Mouse (Mus musculus) intestine, postnatal 0 days (tissue): ENCODE measurements at regions not wholly inside any gene's neighbourhood (a gene's known extent, or its start where the extent isn't known, plus 50 kb on each side); places are given as distances from the start of the nearest gene placed in this dataset.

Experiments used
- ATAC-seq: fragments of 200-750 bp; cut with Nextera tagmentation; 2 replicates; pipeline ENCODE4 v1.8.0; 2017; ENCODE audit warnings: mild to moderate bottlenecking, moderate TSS enrichment, moderate library complexity
- H3K27ac ChIP-seq: fragments of 300-500 bp; sonication (generic); 2 replicates; pipeline ENCODE4 v1.5.1; 2014; ENCODE audit warnings: mild to moderate bottlenecking, low read depth, low read length, moderate library complexity
- H3K27me3 ChIP-seq: fragments of 300-500 bp; sonication (generic); replicated peaks from 2 replicates; pipeline ENCODE4 v1.6.1; 2014; ENCODE audit warnings: low read length, mixed read lengths; ENCODE audit not compliant: control insufficient read depth, insufficient read depth
- H3K36me3 ChIP-seq: fragments of 300-500 bp; sonication (generic); 2 replicates; pipeline ENCODE4 v1.6.1; 2014; ENCODE audit warnings: mild to moderate bottlenecking, moderate library complexity; ENCODE audit not compliant: control insufficient read depth, insufficient read depth
- H3K4me1 ChIP-seq: fragments of 300-500 bp; sonication (generic); replicated peaks from 2 replicates; pipeline ENCODE4 v1.6.1; 2014; ENCODE audit warnings: antibody characterized with exemption, low read length, mixed read lengths; ENCODE audit not compliant: control insufficient read depth, insufficient read depth
- H3K4me2 ChIP-seq: fragments of 300-500 bp; sonication (generic); replicated peaks from 2 replicates; pipeline ENCODE4 v1.6.1; 2014; ENCODE audit warnings: low read depth, mild to moderate bottlenecking, moderate library complexity
- H3K4me3 ChIP-seq: fragments of 300-500 bp; sonication (generic); 2 replicates; pipeline ENCODE4 v1.5.1; 2014; ENCODE audit warnings: low read depth, low read length
- H3K9ac ChIP-seq: fragments of 300-500 bp; sonication (generic); 2 replicates; pipeline ENCODE4 v1.6.1; 2014; ENCODE audit warnings: mild to moderate bottlenecking, low read depth, low read length
- H3K9me3 ChIP-seq: fragments of 300-500 bp; sonication (generic); 2 replicates; pipeline ENCODE4 v1.6.1; 2016; ENCODE audit warnings: mixed run types; ENCODE audit not compliant: control insufficient read depth
- CTCF ChIP-seq: sonication (generic); IDR thresholded peaks from 2 replicates; pipeline ENCODE4 v1.5.1; 2016; ENCODE audit warnings: low read depth, mild to moderate bottlenecking, control low read depth, antibody characterized with exemption, moderate library complexity
- WGBS: fragments of 180-500 bp; shearing (Covaris S2); extraction: QIAGEN DNeasy Blood & Tissue Kit; methylation state at CpG from one replicate; pipeline ENCODE4 v1.1.7; 2014; 5-methylcytosine and 5-hydroxymethylcytosine counted together

- Histone ChIP-seq H3K9me3 (no peaks in the 10 kb centered on the region), H3K36me3 (no peaks in the 10 kb centered on the region), H3K27ac (no peak overlapping the region), H3K4me2 (no peak overlapping the region), H3K4me3 (no peak overlapping the region), H3K4me1 (no peaks in the 10 kb centered on the region), H3K27me3 (no peaks in the 10 kb centered on the region), H3K9ac (no peak overlapping the region)
- TF ChIP-seq CTCF, result no peak
- 69% methylated on average over 5 of the region's 5 CpGs for WGBS
- ATAC-seq, result no peak
Measured at GRCm38 (mm10) chr16:93513616-93514041, 90.2 kb downstream of the Setd4 start.

GRCm38 (mm10) chr16:93511988-93512387, 91.9 kb downstream of the Setd4 start:
- Histone ChIP-seq H3K4me1 (no peaks in the 10 kb centered on the region), H3K4me3 (no peak overlapping the region), H3K27ac (no peak overlapping the region), H3K9ac (no peak overlapping the region), H3K4me2 (no peak overlapping the region), H3K27me3 (no peaks in the 10 kb centered on the region), H3K36me3 (no peaks in the 10 kb centered on the region), H3K9me3 (no peaks in the 10 kb centered on the region)
- no peak for ATAC-seq
- WGBS, result 86% methylated on average over 4 of the region's 4 CpGs
- no peak for TF ChIP-seq CTCF

GRCm38 (mm10) chr16:93511517-93511916, 92.3 kb downstream of the Setd4 start:
- H3K4me1 ChIP-seq, result no peaks in the 10 kb centered on the region
- WGBS, result 8% methylated on average over 2 of the region's 2 CpGs
- no peaks in the 10 kb centered on the region for H3K27me3 ChIP-seq
- no peak overlapping the region for H3K4me3 ChIP-seq
- no peak overlapping the region for H3K27ac ChIP-seq
- no peak overlapping the region for H3K4me2 ChIP-seq
- no peaks in the 10 kb centered on the region for H3K36me3 ChIP-seq
- no peaks in the 10 kb centered on the region for H3K9me3 ChIP-seq
- no peak for ATAC-seq
- peak; percentile 47 for TF ChIP-seq CTCF
- no peak overlapping the region for H3K9ac ChIP-seq

- H3K9me3 ChIP-seq, result no peaks in the 10 kb centered on the region
- H3K4me2 ChIP-seq, result no peak overlapping the region
- no peak overlapping the region for H3K4me3 ChIP-seq
- no peaks in the 10 kb centered on the region for H3K36me3 ChIP-seq
- WGBS, result 95% methylated on average over 2 of the region's 2 CpGs
- no peak for TF ChIP-seq CTCF
- no peak overlapping the region for H3K9ac ChIP-seq
- H3K27ac ChIP-seq, result no peak overlapping the region
- H3K27me3 ChIP-seq, result no peaks in the 10 kb centered on the region
- no peaks in the 10 kb centered on the region for H3K4me1 ChIP-seq
- no peak for ATAC-seq
Measured at GRCm38 (mm10) chr16:93498800-93499199, 105.1 kb downstream of the Setd4 start.

GRCm38 (mm10) chr16:93493337-93494002, 110.4 kb downstream of the Setd4 start:
- WGBS, result 88% methylated on average over 6 of the region's 6 CpGs
- no peak overlapping the region for H3K4me3 ChIP-seq
- H3K36me3 ChIP-seq, result no peaks in the 10 kb centered on the region
- no peaks in the 10 kb centered on the region for H3K27me3 ChIP-seq
- H3K9me3 ChIP-seq, result no peaks in the 10 kb centered on the region
- no peaks in the 10 kb centered on the region for H3K4me1 ChIP-seq
- no peak for TF ChIP-seq CTCF
- no peak for ATAC-seq
- no peak overlapping the region for H3K9ac ChIP-seq
- no peak overlapping the region for H3K27ac ChIP-seq
- no peak overlapping the region for H3K4me2 ChIP-seq

- WGBS, result 60% methylated on average over 26 of the region's 26 CpGs
- H3K27me3 ChIP-seq, result no peaks in the 10 kb centered on the region
- ATAC-seq, result no peak
- no peaks in the 10 kb centered on the region for H3K36me3 ChIP-seq
- no peaks in the 10 kb centered on the region for H3K4me1 ChIP-seq
- H3K4me3 ChIP-seq, result no peak overlapping the region
- no peaks in the 10 kb centered on the region for H3K9me3 ChIP-seq
- H3K4me2 ChIP-seq, result peak overlapping the region; percentile 21; the same call in 1 of the 2 replicates
- H3K9ac ChIP-seq, result no peak overlapping the region
- TF ChIP-seq CTCF, result no peak
- H3K27ac ChIP-seq, result no peak overlapping the region
Measured at GRCm38 (mm10) chr16:93486646-93487550, 117.0 kb downstream of the Setd4 start.
